Mouse (Mus musculus): ENCODE measurements at regions not wholly inside any gene's neighbourhood (a gene's known extent, or its start where the extent isn't known, plus 50 kb on each side); places are given as distances from the start of the nearest gene placed in this dataset.

DNA sequence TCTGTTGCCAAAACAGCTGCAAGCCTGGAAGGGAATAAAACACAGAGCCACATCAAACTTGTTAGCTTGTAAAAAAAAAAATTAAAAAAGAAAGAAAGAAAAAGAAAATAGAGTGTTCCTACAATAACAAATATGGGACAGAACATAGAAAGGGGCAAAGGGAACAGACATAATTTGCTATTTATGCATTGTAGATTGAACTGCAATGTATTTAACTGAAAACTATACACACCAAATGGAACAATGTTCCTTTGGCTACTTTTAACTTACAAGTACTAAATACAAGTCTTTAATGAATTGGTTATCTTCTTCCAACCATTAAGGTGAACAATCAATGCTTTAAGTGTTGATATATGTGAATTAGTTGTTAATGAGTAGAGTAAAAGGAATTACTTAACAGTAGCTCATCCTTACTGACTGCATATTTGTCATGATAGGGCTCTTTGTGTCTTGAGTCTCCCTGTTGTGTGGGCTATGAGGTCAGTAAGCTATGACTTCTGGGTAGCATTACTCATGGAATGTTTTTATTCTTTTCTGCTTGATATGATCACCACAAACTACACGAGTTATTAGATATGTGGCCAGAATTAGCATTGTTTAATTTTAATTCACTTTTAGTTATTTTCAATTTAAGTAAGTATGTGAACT lies 597.0 kb upstream of the Megf9 start:
- Histone ChIP-seq H3K36me3 (ENCODE audit: control insufficient read depth, insufficient read depth) (no peaks in the 10 kb centered on the region), H3K79me3 (ENCODE audit: low read depth) (no peaks in the 10 kb centered on the region), H3K79me2 (ENCODE audit: control insufficient read depth, insufficient read depth) (no peaks in the 10 kb centered on the region)

DNA sequence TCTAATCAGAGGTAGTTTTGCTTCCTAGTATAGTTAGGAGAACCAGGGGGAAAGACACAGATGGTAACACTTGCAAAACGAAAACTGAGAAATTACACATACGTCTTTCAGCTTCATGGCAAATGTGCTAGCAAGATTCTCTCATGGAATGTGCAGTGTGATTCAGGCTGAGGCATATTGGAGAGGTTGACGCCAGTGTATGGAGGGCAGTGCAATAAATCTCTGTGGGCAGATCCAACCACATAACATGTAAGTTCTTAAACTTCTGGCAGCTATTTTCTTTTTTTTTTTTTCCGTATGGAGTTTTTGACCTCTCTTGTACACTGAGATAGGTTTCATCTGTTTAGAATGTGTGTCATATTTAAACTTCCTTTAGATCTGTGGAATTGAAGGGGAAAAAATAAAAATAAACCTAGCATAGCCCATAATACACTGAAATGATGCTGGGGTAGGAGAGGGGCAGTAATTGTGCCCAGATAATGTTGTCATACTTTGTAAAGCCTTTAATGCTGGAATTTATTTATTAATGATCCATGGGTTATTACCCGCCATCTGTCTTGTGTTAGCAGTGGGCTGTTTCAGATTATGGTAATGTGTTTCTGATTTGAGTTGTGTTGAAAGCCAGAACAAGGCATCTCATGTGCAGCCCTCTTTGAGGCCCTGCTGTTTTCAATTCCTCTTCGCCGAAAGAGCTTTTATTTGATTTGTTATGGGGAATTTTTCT lies 596.3 kb upstream of the Megf9 start:
- TF ChIP-seq CEBPB (IDR thresholded peaks at IDR 0.05; ENCODE audit: low read depth) (no peak), FOSL1 (IDR thresholded peaks at IDR 0.05; ENCODE audit: insufficient read depth, low read length, poor library complexity, severe bottlenecking) (no peak), MYOD1 (IDR thresholded peaks at IDR 0.05; ENCODE audit: control insufficient read depth, insufficient read length, low read depth) (no peak), MAX (IDR thresholded peaks at IDR 0.05) (no peak)
- Histone ChIP-seq H3K4me3 (ENCODE audit: insufficient read depth, poor library complexity, severe bottlenecking) (no peak overlapping the region), H3K36me3 (ENCODE audit: control insufficient read depth, insufficient read depth) (no peaks in the 10 kb centered on the region), H3K79me3 (ENCODE audit: low read depth) (no peaks in the 10 kb centered on the region), H3ac (ENCODE audit: control insufficient read depth, insufficient read length, low read depth) (no peak overlapping the region), H3K79me2 (ENCODE audit: control insufficient read depth, insufficient read depth) (no peaks in the 10 kb centered on the region), H3K27me3 (ENCODE audit: control insufficient read depth, insufficient read depth, insufficient read length) (no peaks in the 10 kb centered on the region)

More for the DNA sequence above, 597.0 kb upstream of the Megf9 start:
- H3ac ChIP-seq (ENCODE audit: control insufficient read depth, insufficient read length, low read depth): no peak overlapping the region
- no peaks in the 10 kb centered on the region for H3K27me3 ChIP-seq (ENCODE audit: control insufficient read depth, insufficient read depth, insufficient read length)
- TF ChIP-seq CEBPB (IDR thresholded peaks at IDR 0.05; ENCODE audit: low read depth): no peak
- TF ChIP-seq CTCF (IDR thresholded peaks at IDR 0.05; ENCODE audit: control insufficient read depth, insufficient read depth, insufficient read length): no peak
- no peak for TF ChIP-seq MYOD1 (IDR thresholded peaks at IDR 0.05; ENCODE audit: control insufficient read depth, insufficient read length, low read depth)
- H3K4me3 ChIP-seq (ENCODE audit: insufficient read depth, poor library complexity, severe bottlenecking): no peak overlapping the region

DNA sequence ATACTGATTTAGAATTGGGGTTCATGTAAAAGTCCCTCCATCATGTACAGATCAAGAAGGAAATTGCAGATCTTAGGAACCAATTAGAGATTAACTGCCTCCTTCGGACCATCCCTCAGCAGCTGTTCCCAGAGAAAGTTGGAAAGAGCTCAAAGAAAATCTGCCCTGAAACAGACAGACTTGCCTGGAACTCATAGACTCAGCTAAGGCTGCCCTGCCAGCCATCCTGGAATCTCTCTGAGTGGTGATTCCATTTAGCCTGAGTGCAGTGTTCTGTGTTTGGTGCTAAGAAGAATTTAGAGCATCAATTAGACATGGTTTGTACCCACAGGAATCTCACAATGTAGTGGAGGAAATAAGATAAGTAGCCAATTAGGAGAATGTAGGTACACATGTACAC lies 594.5 kb upstream of the Megf9 start:
- H3K79me2 ChIP-seq (ENCODE audit: control insufficient read depth, insufficient read depth): no peaks in the 10 kb centered on the region
- H3K27me3 ChIP-seq (ENCODE audit: control insufficient read depth, insufficient read depth, insufficient read length): no peaks in the 10 kb centered on the region
- no peak overlapping the region for H3K4me3 ChIP-seq (ENCODE audit: insufficient read depth, poor library complexity, severe bottlenecking)
- no peaks in the 10 kb centered on the region for H3K36me3 ChIP-seq (ENCODE audit: control insufficient read depth, insufficient read depth)
- H3ac ChIP-seq (ENCODE audit: control insufficient read depth, insufficient read length, low read depth): no peak overlapping the region
- H3K79me3 ChIP-seq (ENCODE audit: low read depth): no peaks in the 10 kb centered on the region
- TF ChIP-seq FOSL1 (IDR thresholded peaks at IDR 0.05; ENCODE audit: insufficient read depth, low read length, poor library complexity, severe bottlenecking): no peak
- no peak for TF ChIP-seq USF1 (IDR thresholded peaks at IDR 0.05; ENCODE audit: low read depth)
- no peak for TF ChIP-seq MYOG (IDR thresholded peaks at IDR 0.05; ENCODE audit: control insufficient read depth, extremely low read depth, insufficient read length)
- no peak for TF ChIP-seq MAX (IDR thresholded peaks at IDR 0.05)
- TF ChIP-seq MYOD1 (IDR thresholded peaks at IDR 0.05; ENCODE audit: control insufficient read depth, insufficient read length, low read depth): no peak
- no peak for TF ChIP-seq CTCF (IDR thresholded peaks at IDR 0.05; ENCODE audit: control insufficient read depth, insufficient read depth, insufficient read length)
- no peak for TF ChIP-seq CEBPB (IDR thresholded peaks at IDR 0.05; ENCODE audit: low read depth)
